ENCODE assay signal across 12 mouse cellular contexts in the genomic region with DNA sequence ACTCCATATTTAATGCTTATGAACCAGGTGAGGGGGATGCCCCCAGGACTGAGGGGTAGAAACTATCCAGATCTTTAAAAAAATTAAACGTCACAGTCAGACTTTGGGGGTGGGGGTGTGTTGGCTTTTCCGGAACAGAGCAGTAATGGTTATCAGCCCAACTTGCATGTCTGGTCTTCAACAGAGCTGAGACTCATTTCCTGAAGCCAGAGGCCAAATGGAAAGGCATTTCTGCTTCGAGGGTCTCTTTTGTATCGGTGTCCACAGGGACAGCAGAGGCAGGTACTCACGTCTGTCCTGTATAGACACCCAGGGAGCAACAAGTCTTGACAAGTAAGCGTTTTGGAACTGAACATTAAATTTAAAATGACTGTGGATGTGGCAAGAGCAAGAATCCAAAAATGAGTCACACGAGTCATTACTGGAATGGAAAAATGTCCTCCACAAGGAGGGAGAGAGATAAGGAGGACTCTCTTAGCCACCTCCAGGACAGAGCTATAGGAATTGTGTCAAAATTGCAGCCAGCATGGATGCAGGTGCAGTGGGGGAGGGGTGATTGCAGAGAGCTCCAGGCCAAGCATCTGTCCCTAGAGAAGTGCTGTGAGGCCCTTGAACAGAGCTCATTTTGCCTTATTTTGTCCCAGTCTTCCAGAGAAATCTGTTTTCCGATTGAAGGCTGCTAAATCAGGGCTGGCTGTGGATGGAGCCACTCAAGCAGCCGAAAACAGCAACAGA. TPM values are rescaled to one million over a fixed set of nuclear protein-coding genes. Genes with fewer than 3 reads are reported as not detected.
DNase-seq lines count a peak whose midpoint lies in the region; ATAC-seq and TF ChIP-seq lines count a peak whose summit lies in the region.
"Had no signal": no experiment of that assay in that cellular context is flagged by ENCODE, and none has a peak within 500 bp of the region (broad histone marks: within the 10 kb centered on the region; RNA-seq: fewer than 3 reads in every experiment).

No protein-coding gene starts in this region.

- peak; percentile 20 for DNase-seq in adrenal gland, postnatal 14 days
- DNase-seq in adrenal gland, postnatal 4 days (ENCODE audit: low spot score in 2 of 2): no peak
- DNase-seq in hindbrain, postnatal 0 days (ENCODE audit: low spot score): peak; percentile 21
- DNase-seq in hindbrain, embryonic 10.5 days (ENCODE audit: low spot score): no peak
- peak; percentile 42 for DNase-seq in thymus, adult 2 months
- DNase-seq in thymus, postnatal 0 days (ENCODE audit: low spot score): no peak
- no peak for DNase-seq in kidney, postnatal 10 days
- no peak for DNase-seq in urinary bladder, postnatal 4 days (ENCODE audit: low spot score in 2 of 2)
- DNase-seq: gastrocnemius, postnatal 25 days; kidney, adult 8-10 months had no signal

- no peaks in the 10 kb centered on the region for H3K36me3 ChIP-seq in hindbrain, postnatal 0 days (ENCODE audit: insufficient read depth, low read length)
- H3K36me3 ChIP-seq in hindbrain, embryonic 10.5 days: no peaks in the 10 kb centered on the region
- no peaks in the 10 kb centered on the region for H3K36me3 ChIP-seq in thymus, adult 2 months (ENCODE audit: control insufficient read depth, insufficient read depth, low read length)

- no peak for TF ChIP-seq POLR2A in thymus, adult 2 months (IDR thresholded peaks at IDR 0.05; ENCODE audit: control insufficient read depth, extremely low read depth, insufficient read depth, low read length, poor library complexity)

- no peak overlapping the region for H3K27ac ChIP-seq in hindbrain, postnatal 0 days
- H3K27ac ChIP-seq in hindbrain, embryonic 10.5 days: no peak overlapping the region
- peak overlapping the region; percentile 88 for H3K27ac ChIP-seq in thymus, adult 2 months (ENCODE audit: control insufficient read depth, insufficient read depth, low read length)

- peak; percentile 43 for ATAC-seq in hindbrain, postnatal 0 days

- no peak for TF ChIP-seq CTCF in hindbrain, postnatal 0 days (IDR thresholded peaks at IDR 0.05; ENCODE audit: low read depth)
- TF ChIP-seq CTCF in thymus, adult 2 months (IDR thresholded peaks at IDR 0.05; ENCODE audit: borderline replicate concordance, control insufficient read depth, extremely low read depth, insufficient read depth, low read length, poor library complexity): no peak

- no peak overlapping the region for H3K4me3 ChIP-seq in hindbrain, postnatal 0 days (ENCODE audit: low read length)
- H3K4me3 ChIP-seq in hindbrain, embryonic 10.5 days: no peak overlapping the region
- H3K4me3 ChIP-seq in thymus, adult 2 months (ENCODE audit: control insufficient read depth, insufficient read depth, low read length): no peak overlapping the region

- H3K27me3 ChIP-seq in hindbrain, postnatal 0 days (ENCODE audit: insufficient read depth, low read length): no peaks in the 10 kb centered on the region
- no peaks in the 10 kb centered on the region for H3K27me3 ChIP-seq in hindbrain, embryonic 10.5 days (ENCODE audit: insufficient read depth, poor library complexity, severe bottlenecking)
- H3K27me3 ChIP-seq in thymus, adult 2 months (ENCODE audit: control insufficient read depth, insufficient read depth, low read length): no peaks in the 10 kb centered on the region

- peaks cover 7% of the 10 kb centered on the region; the same call in 1 of the 2 replicates for H3K4me1 ChIP-seq in hindbrain, postnatal 0 days (ENCODE audit: insufficient read depth, low read length)
- peaks cover 38% of the 10 kb centered on the region for H3K4me1 ChIP-seq in hindbrain, embryonic 10.5 days (replicated peaks)
- H3K4me1 ChIP-seq in thymus, adult 2 months (replicated peaks; ENCODE audit: control insufficient read depth, insufficient read depth, low read length): peaks cover 63% of the 10 kb centered on the region

- WGBS in hindbrain, postnatal 0 days: 53% methylated on average over 9 of the region's 9 CpGs
- 51% methylated on average over 9 of the region's 9 CpGs for WGBS in hindbrain, embryonic 10.5 days
- WGBS in thymus, adult 2 months: 66% methylated on average over 9 of the region's 9 CpGs

- no peak overlapping the region for H3K9ac ChIP-seq in hindbrain, postnatal 0 days (replicated peaks; ENCODE audit: low read length)

- no peaks in the 10 kb centered on the region for H3K9me3 ChIP-seq in hindbrain, postnatal 0 days (ENCODE audit: low read length)
- no peaks in the 10 kb centered on the region for H3K9me3 ChIP-seq in hindbrain, embryonic 10.5 days

- no peak overlapping the region for H3K4me2 ChIP-seq in hindbrain, postnatal 0 days (ENCODE audit: low read depth, low read length)

RNA-seq across cellular contexts. Expression of gene Izumo1r, which starts 1.2 kb away (rescaled TPM):
- 2.4 TPM in 1 of 2 replicates, not detected in the other for total RNA-seq in adrenal gland, postnatal 14 days (2021)
- not detected for total RNA-seq in adrenal gland, postnatal 4 days (2021)
- total RNA-seq in hindbrain, postnatal 0 days (2014; rRNA removed): not detected in 2 replicates
- polyA plus RNA-seq in hindbrain, postnatal 0 days (2015; fragmentation: Nextera tagmentation; extraction: Ambion mirVana): not detected in 2 replicates
- polyA plus RNA-seq in hindbrain, embryonic 10.5 days (2016; fragmentation: Nextera tagmentation; extraction: Ambion mirVana): 0.24 TPM in 1 of 2 replicates, not detected in the other
- 66.3 and 70.8 TPM in 2 replicates for polyA plus RNA-seq in thymus, adult 2 months (2012; rRNA removed)
- polyA plus RNA-seq in thymus, postnatal 0 days (2015; fragmentation: Nextera tagmentation; extraction: Ambion mirVana): 14.7 and 21.0 TPM in 2 replicates
- total RNA-seq: gastrocnemius, postnatal 25 days; left cerebral cortex, adult 8-10 months had no signal
- polyA plus RNA-seq: cortical plate, adult 2 months had no signal

RNA-seq across cellular contexts. Expression of gene Gpr83, which starts 44.9 kb away (rescaled TPM):
- 0.23 TPM in 1 of 2 replicates, not detected in the other for total RNA-seq in adrenal gland, postnatal 14 days (2021)
- under 1 TPM; 0.08 to 0.31 TPM for total RNA-seq in adrenal gland, postnatal 4 days (2021)
- total RNA-seq in hindbrain, postnatal 0 days (2014; rRNA removed): 1.4 and 3.7 TPM in 2 replicates
- polyA plus RNA-seq in hindbrain, postnatal 0 days (2015; fragmentation: Nextera tagmentation; extraction: Ambion mirVana): 1.8 TPM in 2 replicates
- 0.65 and 0.71 TPM in 2 replicates for polyA plus RNA-seq in hindbrain, embryonic 10.5 days (2016; fragmentation: Nextera tagmentation; extraction: Ambion mirVana)
- 10.0 and 10.9 TPM in 2 replicates for polyA plus RNA-seq in thymus, adult 2 months (2012; rRNA removed)
- polyA plus RNA-seq in thymus, postnatal 0 days (2015; fragmentation: Nextera tagmentation; extraction: Ambion mirVana): 7.4 and 9.4 TPM in 2 replicates
- total RNA-seq: gastrocnemius, postnatal 25 days had no signal

Comparison
In these comparisons a context has a peak if more than half of its experiments do, and no peak if none do; other contexts are left out.
1. DNase-seq: peak in adrenal gland, postnatal 14 days (single experiment), hindbrain, postnatal 0 days (single experiment) and thymus, adult 2 months (single experiment); none in adrenal gland, postnatal 4 days (0 of 2), hindbrain, embryonic 10.5 days (single experiment), thymus, postnatal 0 days (single experiment), kidney, postnatal 10 days (single experiment) and urinary bladder, postnatal 4 days (0 of 2).
2. RNA of gene Izumo1r, which starts 1.2 kb away (polyA plus RNA-seq): 66.3 to 70.8 TPM in thymus, adult 2 months and 14.7 to 21.0 TPM in thymus, postnatal 0 days; not detected in hindbrain, postnatal 0 days and 0.24 TPM in hindbrain, embryonic 10.5 days; every median in the first group is over 10 times any median in the second.